Mouse (Mus musculus): ENCODE results near the gene Gm20388.

Gm20388 gene

DNA sequence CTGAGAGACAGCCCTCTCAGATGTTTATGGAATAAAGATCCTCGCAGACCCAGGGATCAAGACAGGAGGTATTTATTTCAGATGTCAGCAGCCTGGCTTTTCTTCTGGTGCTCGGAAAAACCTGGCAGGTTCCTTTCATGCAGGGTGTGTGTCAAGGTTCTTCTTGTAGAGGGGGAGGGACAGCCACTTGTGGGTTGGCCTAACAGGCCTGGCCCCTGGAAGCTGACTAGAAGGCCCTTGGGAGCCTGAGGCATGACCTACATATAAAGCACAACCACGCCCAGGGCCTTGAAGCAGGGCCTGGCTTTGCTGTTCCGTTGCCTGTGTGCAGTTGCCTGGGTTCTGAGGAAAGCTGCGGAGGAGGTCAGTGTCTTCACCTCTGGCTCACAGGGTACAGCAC lies 774.5 kb downstream of the Gm20388 start:
- peak; percentile 42 for DNase-seq (ENCODE audit: low spot score)

DNA sequence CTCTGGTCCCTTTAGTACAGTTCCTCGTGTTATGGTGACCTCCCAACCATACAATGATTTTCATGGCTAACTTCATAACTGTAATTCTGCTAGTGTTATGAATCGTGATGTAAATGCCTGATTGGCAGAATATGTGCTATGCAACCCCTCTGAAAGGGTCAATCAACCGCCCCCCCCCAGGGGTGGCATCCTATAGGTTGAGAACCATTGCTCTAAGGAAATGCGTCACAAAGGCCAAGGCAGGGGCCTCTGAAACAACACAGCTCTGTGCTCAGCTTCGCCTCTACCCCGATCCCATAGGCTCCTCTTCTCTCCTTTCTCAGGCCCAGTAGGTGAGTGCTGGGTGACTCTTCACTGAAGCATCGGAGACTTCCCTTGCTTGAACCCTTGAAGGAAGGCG lies 775.0 kb downstream of the Gm20388 start:
- no peak for DNase-seq (ENCODE audit: low spot score)

DNA sequence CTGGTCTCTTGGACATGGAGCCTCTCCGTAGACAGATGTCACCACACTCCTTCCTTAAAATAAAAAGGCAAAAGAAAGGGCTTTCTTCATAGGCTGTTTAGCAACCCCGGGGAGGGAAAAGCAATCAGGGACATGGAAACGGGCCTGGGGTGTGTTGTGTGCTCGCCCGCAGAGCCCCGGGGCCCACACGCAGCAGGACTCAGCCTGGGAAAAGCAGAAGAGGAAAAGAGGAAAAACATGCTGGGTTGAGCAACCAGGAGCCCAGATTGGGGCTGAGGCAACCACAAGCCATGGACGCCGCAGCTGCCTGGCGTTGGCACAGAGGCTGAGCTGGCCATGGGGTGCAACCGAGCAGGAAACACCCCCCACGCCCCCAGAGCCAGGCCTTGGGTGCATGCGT lies 775.4 kb downstream of the Gm20388 start:
- DNase-seq (ENCODE audit: low spot score), result no peak

- no peak for DNase-seq (ENCODE audit: low spot score)
These were observed 775.9 kb downstream of the Gm20388 start for GRCm38 (mm10) chr8:120686576-120686975.

- DNase-seq (ENCODE audit: low spot score), result no peak
These were observed 777.1 kb downstream of the Gm20388 start for GRCm38 (mm10) chr8:120687786-120688185.

GRCm38 (mm10) chr8:120688511-120688910 lies 777.9 kb downstream of the Gm20388 start:
- DNase-seq (ENCODE audit: low spot score), result no peak

DNA sequence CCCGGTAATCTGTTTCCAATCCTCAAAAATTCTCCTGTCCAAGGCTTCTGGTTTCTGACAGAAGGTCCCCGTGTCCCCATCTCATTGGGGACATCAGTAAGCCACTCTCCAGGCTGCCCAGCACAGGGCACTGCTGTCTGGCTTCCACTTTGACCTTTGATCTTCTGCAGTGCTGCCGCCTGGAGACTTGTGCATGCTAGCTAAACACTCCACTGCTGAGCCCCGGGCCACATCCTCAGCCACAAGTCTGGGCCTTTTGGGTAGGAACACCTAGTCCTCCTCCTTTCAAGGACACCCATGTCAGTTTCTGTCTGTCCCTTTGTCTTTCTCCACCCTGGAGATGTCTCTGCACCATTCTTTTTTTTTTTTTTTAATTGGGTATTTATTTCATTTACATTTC lies 782.3 kb downstream of the Gm20388 start:
- DNase-seq (ENCODE audit: low spot score), result no peak

DNA sequence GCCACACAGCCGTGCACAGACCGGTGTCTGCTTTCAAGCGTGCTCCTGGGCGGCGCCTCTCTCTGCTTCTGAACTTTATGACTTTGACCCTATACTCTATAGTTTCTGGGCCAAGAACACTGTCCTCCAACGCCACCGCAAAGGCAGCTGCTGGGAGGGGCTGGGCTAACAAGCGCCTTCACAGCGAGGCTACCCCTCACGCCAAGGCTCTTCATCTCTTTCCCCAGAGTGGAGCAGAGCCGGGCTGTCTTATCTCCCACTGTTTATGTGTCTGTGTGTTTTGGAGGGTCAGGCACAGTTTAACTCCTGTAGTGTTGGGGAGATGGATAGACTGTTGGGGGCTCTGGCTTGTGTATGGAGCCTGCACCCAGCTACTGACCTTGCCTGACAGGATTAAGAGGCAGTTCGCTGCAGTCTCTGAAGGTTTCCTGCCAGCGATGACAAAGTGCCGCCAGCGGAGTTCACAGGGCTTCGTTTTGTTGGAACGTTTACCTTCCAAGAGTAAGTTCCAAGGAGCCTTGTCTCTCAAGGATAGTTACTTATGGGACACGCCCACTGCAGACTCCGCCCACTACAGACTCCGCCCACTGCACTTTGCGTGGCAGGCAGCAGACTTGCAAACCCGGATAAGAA lies 783.3 kb downstream of the Gm20388 start:
- DNase-seq (ENCODE audit: low spot score), result peak; percentile 52

- no peak for DNase-seq (ENCODE audit: low spot score)
These were observed 785.9 kb downstream of the Gm20388 start for GRCm38 (mm10) chr8:120696401-120697153.

GRCm38 (mm10) chr8:120697154-120697978 lies 786.7 kb downstream of the Gm20388 start:
- peak; percentile 56 for DNase-seq (ENCODE audit: low spot score)

DNA sequence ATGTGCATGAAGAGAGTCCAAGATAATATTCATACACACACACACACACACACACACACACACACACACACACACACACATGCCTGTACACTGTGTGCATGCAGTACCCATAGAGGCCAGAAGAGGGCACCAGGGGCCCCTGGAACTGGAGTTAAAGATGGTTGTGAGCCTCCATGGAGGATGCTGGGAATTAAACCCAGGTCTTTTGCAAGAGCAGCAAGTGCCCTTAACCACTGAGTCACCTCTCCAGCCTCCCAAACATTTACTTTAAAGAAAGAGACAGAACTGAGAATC lies 787.3 kb downstream of the Gm20388 start:
- DNase-seq (ENCODE audit: low spot score), result no peak

GRCm38 (mm10) chr8:120698426-120698825 lies 787.8 kb downstream of the Gm20388 start:
- no peak for DNase-seq (ENCODE audit: low spot score)

DNA sequence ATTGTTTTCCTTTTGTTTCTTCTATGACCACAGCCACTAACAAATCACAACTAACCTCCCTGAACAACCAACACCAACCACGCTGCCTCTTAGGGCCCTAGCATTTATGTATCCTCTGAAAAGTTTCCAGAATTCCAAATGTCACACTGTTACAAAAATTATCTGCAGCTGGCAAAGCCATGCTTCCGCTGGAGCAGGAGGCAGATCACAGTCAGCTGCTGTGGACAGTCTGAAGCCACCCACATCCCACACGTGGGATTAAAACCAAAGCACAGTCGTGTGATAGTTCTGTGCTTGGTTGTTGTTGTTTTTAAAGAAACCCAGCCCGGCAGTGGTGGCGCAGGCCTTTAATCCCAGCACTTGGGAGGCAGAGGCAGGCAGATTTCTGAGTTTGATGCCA lies 788.4 kb downstream of the Gm20388 start:
- no peak for DNase-seq (ENCODE audit: low spot score)

GRCm38 (mm10) chr8:120699565-120699964 lies 788.9 kb downstream of the Gm20388 start:
- no peak for DNase-seq (ENCODE audit: low spot score)

- no peak for DNase-seq (ENCODE audit: low spot score)
These were observed 789.4 kb downstream of the Gm20388 start for GRCm38 (mm10) chr8:120700053-120700452.

DNA sequence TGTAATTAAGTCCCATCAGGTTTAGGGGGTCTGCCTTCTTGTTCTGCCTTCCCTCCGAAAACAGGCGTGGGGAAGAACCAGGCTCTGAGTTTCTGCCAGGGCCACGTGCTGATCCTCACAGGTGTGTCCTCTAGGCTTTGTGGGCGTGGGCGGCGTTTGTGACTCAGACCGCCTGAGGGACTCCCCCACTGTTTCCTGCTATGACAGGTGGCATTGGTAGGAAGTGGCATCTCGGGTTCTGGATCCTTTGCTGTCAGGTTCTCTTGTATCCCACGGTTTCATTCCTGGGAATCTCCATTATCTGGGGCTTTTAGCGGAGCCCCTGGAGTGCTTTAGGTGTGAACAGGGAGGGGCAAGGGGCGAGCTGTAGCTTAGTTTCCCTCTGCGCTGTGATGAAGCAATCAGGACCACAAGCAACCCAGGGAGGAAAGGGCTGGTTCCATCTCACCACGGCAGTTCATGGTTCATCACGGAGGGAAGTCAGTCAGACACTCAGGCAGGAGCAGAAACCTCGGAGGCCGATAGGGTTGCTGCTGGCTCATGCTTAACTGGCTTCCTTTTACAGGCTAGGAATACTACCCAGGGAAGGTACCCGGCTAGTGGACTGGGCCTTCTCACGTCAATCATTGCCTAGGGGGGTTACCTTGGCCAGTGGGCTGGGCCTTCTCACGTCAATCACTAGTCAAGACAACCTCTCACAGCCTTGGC lies 791.3 kb downstream of the Gm20388 start:
- no peak for DNase-seq (ENCODE audit: low spot score)

DNA sequence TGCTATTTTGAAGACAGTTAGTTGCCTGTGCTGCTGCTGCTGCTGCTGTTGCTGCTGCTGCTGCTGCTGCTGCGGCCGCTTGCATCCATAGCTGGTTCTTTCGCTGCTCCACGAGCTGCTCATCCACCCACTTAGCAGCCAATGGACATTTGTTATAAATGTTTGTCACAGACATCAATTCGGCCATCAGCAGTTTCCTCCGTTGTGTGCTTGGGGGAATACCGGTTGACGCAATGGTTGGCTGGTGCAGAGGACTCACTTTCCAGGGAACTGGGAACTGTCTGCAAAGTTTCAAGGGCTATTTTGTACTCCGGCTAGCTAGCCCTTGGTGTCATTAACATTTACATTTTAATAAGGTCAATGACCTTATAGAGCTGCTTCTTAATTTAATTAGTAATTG lies 793.6 kb downstream of the Gm20388 start:
- DNase-seq (ENCODE audit: low spot score), result no peak

DNA sequence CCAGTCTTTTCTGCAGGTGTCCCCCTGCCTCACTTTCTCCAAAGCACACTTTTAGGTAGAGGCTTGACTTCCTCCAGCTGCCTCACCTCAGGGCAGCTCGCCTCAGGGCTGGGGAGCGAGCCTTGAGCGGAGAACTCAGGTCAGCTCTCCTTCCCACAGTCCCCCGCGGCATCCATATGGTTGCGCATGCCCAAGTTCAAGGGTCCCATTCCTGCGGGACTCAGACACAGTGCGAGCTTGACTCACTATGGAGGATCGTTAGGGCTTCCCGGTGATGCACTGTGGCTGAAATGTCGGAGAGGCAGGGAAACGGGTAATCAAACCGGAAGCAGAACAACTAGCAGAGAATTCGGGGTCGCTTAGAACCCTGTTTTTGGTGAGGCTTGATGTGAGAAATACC lies 794.5 kb downstream of the Gm20388 start:
- no peak for DNase-seq (ENCODE audit: low spot score)

DNA sequence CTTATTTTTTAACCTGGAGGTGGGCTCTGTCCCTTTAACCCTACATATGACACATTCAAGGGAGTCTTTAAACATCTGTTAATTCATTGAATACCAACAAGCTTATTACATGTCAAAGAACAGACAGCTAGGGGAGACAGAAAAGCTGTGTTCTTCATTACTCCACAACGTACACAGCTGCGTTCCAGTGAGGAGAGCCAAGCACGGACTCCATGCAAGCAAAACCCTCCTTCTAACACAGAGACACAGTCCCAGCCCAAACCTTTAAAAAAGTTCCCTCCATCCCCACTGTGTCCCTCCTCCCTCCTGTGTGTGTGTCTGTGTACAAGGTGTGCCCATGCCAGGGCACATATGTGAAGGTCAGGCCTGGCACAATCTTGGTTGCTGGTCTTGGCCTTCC lies 795.6 kb downstream of the Gm20388 start:
- no peak for DNase-seq (ENCODE audit: low spot score)

DNA sequence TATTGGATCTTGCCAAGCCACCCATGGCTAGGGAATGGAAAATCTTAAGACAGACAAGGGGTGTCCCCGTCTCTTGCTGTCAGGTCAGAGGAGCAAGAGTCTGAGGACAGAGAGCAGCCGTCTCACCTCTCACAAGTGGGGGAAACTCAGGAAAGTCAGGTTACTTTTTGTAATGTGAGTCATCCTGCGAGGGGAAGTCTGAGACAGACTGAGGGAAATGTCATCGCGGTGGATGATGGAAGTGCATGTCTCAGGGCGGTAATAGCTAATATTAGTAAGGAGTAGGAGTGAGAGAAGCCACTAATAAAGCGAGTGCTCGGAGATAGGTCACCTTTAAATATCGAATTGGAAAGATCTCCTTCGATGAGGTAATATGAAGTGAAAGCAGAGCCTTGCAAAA lies 798.5 kb downstream of the Gm20388 start:
- DNase-seq (ENCODE audit: low spot score), result no peak

- DNase-seq (ENCODE audit: low spot score), result no peak
These were observed 804.6 kb downstream of the Gm20388 start for GRCm38 (mm10) chr8:120715200-120715599.

- no peak for DNase-seq (ENCODE audit: low spot score)
These were observed 805.5 kb downstream of the Gm20388 start for GRCm38 (mm10) chr8:120715996-120716680.
